Mouse (Mus musculus): ENCODE data around the gene Armc2.
"Not testable (repeated sequence)": the region's sequence is repeated elsewhere in the genome, so short reads cannot be mapped to it uniquely, and the experiment has no call there.

The Armc2 gene

GRCm38 (mm10) chr10:41959808-41960207 lies 58.4 kb downstream of the Armc2 start:
- DNase-seq: no peak

GRCm38 (mm10) chr10:41958677-41959274 lies 59.5 kb downstream of the Armc2 start:
- no peak for DNase-seq

GRCm38 (mm10) chr10:41957421-41958225 lies 60.6 kb downstream of the Armc2 start:
- DNase-seq: no peak

DNA sequence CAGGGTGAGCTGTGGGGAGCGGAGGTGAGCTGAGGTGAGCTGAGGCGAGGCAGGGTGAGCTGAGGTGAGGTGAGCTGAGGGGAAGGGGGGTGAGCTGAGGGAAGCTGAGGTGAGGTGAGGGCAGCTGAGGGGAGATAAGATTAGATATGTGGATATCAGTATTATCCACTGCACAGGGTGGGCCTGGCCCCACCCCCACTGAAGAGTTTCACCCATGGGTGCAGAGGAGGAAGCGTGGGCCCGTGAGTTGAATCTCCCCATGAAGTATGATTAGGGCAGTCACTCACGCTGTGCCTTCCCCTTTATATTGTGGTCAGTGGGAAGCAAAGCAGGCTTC lies 64.7 kb downstream of the Armc2 start:
- no peak for DNase-seq

DNA sequence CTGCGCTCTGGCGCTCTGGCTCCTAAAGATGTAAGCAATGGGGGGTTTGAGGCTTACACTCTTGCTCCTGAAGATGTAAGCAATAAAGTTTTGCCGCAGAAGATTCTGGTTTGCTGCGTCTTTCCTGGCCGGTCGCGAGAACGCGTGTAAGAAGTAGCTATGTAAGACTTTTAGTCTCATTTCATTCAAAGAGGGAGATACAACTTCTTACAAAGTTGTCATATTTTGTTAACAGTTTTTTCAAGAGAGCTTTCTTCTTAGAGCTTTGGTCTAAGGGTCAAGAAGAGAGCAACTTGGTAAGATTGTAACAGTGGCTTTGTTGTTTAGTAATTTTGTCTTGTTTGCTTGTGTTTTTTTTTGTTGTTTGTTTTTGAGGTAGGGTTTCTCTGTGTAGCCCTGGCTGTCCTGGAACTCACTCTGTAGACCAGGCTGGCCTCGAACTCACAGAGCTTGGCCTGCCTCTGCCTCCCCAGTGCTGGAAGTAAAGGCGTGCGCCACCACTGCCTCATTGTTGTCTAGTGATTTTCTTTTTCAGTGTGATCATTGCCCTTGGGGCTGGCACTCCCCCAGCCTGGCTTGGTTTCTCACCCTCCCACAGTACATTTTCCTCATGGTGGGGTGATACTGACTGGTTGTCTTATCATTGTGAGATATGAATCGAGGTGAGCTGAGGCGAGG lies 65.3 kb downstream of the Armc2 start:
- DNase-seq: no peak

DNA sequence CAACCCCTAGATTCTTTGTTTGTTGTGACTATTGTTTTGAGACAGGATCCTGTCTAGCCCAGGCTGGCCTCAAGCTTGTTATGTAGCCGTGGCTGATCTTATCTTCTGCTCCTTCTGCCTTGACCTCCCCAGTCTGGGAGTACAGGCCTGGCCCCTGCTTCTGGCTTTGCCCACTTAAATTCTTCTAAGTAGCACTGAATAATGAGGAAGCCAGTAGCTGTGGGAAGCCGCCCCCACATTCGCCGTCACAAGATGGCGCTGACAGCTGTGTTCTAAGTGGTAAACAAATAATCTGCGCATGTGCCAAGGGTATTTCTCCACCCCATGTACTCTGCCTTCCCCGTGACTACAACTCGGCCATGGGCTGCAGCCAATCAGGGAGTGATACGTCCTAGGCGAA lies 65.9 kb downstream of the Armc2 start:
- not testable (repeated sequence) for DNase-seq

DNA sequence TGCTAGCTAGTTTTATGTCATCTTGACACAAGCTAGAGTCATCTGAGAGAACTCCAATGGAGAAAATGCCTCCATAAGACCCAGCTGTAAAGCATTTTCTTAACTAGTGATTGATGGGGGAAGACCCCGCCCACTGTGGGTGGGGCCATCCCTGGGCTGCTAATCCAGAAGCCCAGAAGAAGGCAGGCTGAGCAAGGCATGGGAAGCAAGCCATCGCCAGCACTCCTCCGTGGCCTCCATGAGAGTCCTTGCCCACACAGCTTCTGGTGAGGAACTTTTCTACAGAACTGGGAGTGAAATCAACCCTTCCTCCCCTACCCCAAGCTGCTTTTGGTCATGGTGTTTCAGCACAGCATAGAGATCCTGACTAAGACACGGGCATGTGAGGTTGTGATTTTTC lies 79.2 kb downstream of the Armc2 start:
- no peak for DNase-seq

GRCm38 (mm10) chr10:41937176-41937575 lies 81.1 kb downstream of the Armc2 start:
- DNase-seq: no peak

- peak; percentile 30 for DNase-seq
Observed at GRCm38 (mm10) chr10:41936100-41936499, 82.1 kb downstream of the Armc2 start.

GRCm38 (mm10) chr10:41935476-41935829 lies 82.8 kb downstream of the Armc2 start:
- peak; percentile 34 for DNase-seq

- peak; percentile 94 for DNase-seq
Observed at GRCm38 (mm10) chr10:41934633-41935475, 83.4 kb downstream of the Armc2 start.

- peak; percentile 70 for DNase-seq
Observed at GRCm38 (mm10) chr10:41933536-41933935, 84.7 kb downstream of the Armc2 start.

GRCm38 (mm10) chr10:41932943-41933342 lies 85.3 kb downstream of the Armc2 start:
- peak; percentile 23 for DNase-seq

- peak; percentile 71 for DNase-seq
Observed at GRCm38 (mm10) chr10:41931962-41932361, 86.3 kb downstream of the Armc2 start.

DNA sequence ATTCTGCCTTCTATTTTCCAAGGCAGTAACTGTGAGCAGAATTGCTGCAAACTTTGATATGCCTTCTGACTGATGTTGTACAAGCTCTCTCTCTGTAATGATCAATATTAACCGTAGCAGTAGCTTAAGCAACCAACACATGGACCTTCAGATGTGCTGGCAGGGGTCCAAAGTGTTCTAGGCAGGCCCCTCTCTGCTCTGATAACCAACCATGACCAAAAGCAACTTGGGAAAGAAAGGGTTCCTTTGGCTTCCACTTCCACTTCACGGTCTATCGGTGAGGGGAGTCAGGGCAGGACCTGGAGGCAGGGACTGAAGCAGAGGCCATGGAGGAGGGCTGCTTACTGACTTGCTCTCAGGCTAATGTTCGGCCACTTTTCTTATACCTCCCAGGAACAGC lies 87.3 kb downstream of the Armc2 start:
- peak; percentile 25 for DNase-seq

- DNase-seq: no peak
Observed at GRCm38 (mm10) chr10:41926726-41927125, 91.5 kb downstream of the Armc2 start.

DNA sequence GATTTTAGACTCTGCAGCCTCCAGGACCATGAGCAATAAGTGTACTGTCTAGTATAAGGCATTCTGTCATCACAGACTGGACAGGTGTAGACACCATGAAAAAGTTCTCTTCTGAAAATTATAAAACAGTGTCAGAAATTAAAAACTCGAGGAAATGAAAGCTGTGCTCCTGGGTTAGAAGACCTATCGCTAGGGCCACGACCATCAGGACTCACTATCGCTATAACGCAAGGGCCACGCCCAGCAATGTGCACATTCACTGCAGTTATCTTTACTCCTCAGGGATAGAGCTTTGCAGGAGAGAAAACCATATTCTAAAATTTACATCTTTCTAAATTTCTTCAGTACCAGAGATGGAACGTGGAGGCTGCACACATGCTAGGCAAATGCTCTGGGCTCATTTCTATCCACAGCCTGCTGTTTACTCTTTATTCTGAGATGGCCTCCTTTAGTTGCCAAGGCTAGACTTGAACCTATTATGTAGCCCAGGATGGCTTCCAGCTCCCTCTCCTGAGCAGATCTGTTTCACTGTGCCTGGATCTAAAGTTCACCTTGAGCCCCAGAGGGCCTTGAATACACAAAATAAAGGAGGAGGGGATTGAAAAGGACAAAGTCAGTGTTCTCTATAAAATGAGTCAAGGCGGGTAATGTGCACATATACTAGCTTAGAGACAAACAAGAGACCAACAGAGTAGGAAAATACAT lies 105.8 kb downstream of the Armc2 start:
- no peak for DNase-seq

DNA sequence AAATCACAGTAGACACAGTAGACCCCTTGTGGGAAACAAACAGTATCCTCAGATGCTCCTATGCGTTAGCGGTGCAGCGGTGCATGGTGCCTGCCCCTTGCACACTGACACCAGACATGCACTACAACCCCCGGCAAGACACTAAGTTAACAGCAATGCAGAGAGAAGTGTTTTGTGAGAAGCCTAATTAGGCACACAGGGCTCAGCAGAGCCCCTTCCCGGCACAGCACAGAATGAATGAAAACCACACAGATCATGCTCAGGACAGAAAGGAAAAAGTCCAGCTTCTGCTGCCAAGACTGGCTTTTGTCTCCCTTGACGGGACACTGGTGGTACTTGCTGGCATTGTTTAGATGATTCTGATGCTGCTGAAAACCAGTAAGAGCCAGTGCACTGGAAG lies 109.3 kb downstream of the Armc2 start:
- DNase-seq: no peak

DNA sequence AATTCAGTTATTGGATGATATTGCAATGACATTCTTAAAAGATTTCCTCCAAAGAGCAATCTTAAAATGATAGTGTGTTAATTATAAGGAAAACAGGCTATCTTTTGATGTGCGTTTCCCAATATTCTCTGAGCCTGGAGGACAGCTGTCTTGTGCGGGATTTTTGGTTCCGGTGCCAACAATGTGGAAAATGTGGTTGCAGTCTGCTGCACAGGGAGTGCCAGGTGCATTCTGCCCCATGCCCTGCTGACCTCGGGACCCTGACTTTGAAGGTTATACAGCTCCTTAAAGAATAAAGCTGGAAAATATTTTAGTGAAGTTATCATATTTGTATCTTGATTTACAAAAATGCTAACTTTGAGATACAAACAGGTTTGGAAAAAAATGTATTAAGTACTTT lies 110.3 kb downstream of the Armc2 start:
- no peak for DNase-seq

GRCm38 (mm10) chr10:41907473-41907872 lies 110.8 kb downstream of the Armc2 start:
- no peak for DNase-seq

- DNase-seq: peak; percentile 66
Observed at GRCm38 (mm10) chr10:41901864-41902263, 116.4 kb downstream of the Armc2 start.

DNA sequence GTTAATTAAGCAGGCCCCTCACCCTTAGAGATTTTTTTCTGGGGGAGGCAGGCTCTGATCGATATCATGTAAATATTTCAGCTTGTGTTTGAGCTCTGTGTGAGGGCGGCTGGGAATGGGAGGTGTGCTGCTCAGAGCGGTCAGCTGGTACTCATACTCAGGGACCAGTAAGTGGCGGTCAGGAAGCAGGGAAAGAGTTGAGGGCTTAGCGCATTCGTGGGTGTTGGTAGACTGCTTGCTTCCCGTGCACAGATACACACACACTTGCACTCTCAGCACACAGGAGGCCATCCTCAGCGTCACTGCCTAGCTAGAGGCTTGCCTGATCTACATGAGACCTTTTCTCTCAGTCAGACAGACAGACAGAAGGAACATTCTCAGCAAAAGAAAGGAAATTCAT lies 116.8 kb downstream of the Armc2 start:
- DNase-seq: no peak

GRCm38 (mm10) chr10:41896865-41897264 lies 121.4 kb downstream of the Armc2 start:
- no peak for DNase-seq

Data from cerebellum, adult 8-10 months (tissue).